In the genomic region with DNA sequence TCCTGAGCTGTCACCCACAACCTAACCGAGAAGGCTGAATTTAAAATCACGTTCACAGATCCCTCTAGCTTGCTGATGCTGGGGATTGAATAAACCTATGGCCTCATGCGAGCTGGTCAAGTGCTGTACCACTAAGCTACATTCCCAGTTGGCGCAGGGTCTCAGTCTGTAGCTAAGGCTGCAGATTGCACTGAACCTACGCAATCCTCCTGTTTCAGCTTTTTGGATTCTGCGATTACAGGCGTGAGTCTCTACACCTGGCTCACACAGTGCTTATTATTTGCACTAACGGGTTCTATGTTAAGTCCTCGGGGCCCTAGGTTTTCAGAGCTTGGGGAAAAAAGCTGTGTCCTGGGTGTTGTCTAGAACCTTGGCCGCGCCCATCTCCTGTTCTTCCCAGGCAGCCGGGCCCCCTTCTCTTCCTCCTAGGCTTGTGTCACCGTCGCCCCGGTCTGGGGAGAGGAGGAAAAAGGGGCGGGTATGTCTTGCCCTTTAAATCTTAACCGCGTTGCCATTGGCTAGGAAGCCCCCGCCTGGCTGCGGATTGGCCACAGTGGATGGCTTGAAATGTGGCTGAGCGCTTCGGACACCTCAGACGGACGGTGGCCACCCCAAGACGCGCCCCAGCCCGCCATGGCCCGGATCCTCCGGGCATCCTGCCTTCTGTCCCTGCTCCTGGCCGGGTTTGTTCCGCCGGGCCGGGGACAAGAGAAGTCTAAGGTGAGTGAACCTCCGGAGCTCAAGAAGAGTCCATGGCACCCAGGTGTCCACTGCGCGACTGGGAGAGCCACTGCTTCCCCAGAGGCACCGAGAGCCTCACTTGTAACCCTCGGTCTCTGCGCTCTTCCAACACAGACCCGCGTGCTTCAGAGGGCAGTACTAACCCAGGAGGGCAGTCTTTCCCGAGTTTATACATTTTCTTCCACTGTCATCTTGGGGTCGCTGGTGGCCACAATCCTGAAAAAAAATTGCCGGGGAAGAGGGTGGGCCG, we compare ENCODE assay signal across 8 mouse cellular contexts. TPM values are rescaled to one million over a fixed set of nuclear protein-coding genes. Genes with fewer than 3 reads are reported as not detected.
A peak's percentile ranks its signal among the peaks of the same experiment; 100 is the strongest.
DNase-seq lines count a peak whose midpoint lies in the region; ATAC-seq and TF ChIP-seq lines count a peak whose summit lies in the region.

A gene (plus strand): TSS at position 121 of the 991 bp plus-strand sequence.

- H3K9ac ChIP-seq in ES-Bruce4 (ENCODE audit: low read depth, poor library complexity, severe bottlenecking): peak within 1 kb of the TSS; percentile 61
- peak within 1 kb of the TSS; percentile 49 for H3K9ac ChIP-seq in forebrain, embryonic 11.5 days (ENCODE audit: low read length)
- peak within 1 kb of the TSS; percentile 69 for H3K9ac ChIP-seq in heart, embryonic 14.5 days (ENCODE audit: low read length)
- H3K9ac ChIP-seq in liver, embryonic 16.5 days (ENCODE audit: low read depth, low read length): peak within 1 kb of the TSS; percentile 33; the same call in 1 of the 2 replicates
- H3K9ac ChIP-seq in neural tube, embryonic 14.5 days (replicated peaks; ENCODE audit: low read depth, low read length): peak within 1 kb of the TSS; percentile 12

- no peaks in the 10 kb centered on the region for H3K4me1 ChIP-seq in ES-Bruce4 (ENCODE audit: control insufficient read depth, insufficient read depth, low read length)
- no peaks in the 10 kb centered on the region for H3K4me1 ChIP-seq in forebrain, embryonic 11.5 days (replicated peaks; ENCODE audit: control insufficient read depth, insufficient read depth, low read length)
- H3K4me1 ChIP-seq in heart, embryonic 14.5 days (ENCODE audit: control insufficient read depth in 2 of 2, insufficient read depth in 2 of 2, low read length in 2 of 2): peaks cover 28 to 43% of the 10 kb centered on the region in 2 experiments
- peaks cover 9% of the 10 kb centered on the region for H3K4me1 ChIP-seq in liver, embryonic 16.5 days (ENCODE audit: control insufficient read depth, low read depth, low read length)
- H3K4me1 ChIP-seq in neural tube, embryonic 14.5 days (ENCODE audit: control insufficient read depth, insufficient read depth, low read length): no peaks in the 10 kb centered on the region

- no peak within 1 kb of the TSS for H3K27ac ChIP-seq in ES-Bruce4 (ENCODE audit: insufficient read depth, low read length)
- H3K27ac ChIP-seq in forebrain, embryonic 11.5 days (ENCODE audit: low read depth, low read length): no peak within 1 kb of the TSS
- H3K27ac ChIP-seq in heart, embryonic 14.5 days (replicated peaks in 1 of 2; ENCODE audit: control insufficient read depth in 1 of 2, insufficient read depth in 1 of 2, low read depth in 2 of 2, low read length in 2 of 2): peak within 1 kb of the TSS; percentile 40 to 67
- H3K27ac ChIP-seq in liver, embryonic 16.5 days (ENCODE audit: low read length): no peak within 1 kb of the TSS
- no peak within 1 kb of the TSS for H3K27ac ChIP-seq in neural tube, embryonic 14.5 days (ENCODE audit: low read depth, low read length)

- H3K36me3 ChIP-seq in ES-Bruce4 (ENCODE audit: control insufficient read depth, insufficient read depth, low read length, poor library complexity, severe bottlenecking): no peaks in the 10 kb centered on the region
- H3K36me3 ChIP-seq in forebrain, embryonic 11.5 days (ENCODE audit: control insufficient read depth, insufficient read depth, low read length): no peaks in the 10 kb centered on the region
- H3K36me3 ChIP-seq in heart, embryonic 14.5 days (ENCODE audit: control insufficient read depth, insufficient read depth, low read length): peaks cover 8% of the 10 kb centered on the region; the same call in 1 of the 2 replicates
- H3K36me3 ChIP-seq in liver, embryonic 16.5 days (ENCODE audit: control insufficient read depth, insufficient read depth): no peaks in the 10 kb centered on the region
- no peaks in the 10 kb centered on the region for H3K36me3 ChIP-seq in neural tube, embryonic 14.5 days (ENCODE audit: control insufficient read depth, insufficient read depth, low read length)

- WGBS in forebrain, embryonic 11.5 days: 16% methylated on average over 44 of the region's 45 CpGs
- 11% methylated on average over 44 of the region's 45 CpGs for WGBS in heart, embryonic 14.5 days
- 15% methylated on average over 45 of the region's 45 CpGs for WGBS in liver, embryonic 16.5 days (ENCODE audit: insufficient replicate concordance)
- 14% methylated on average over 45 of the region's 45 CpGs for WGBS in neural tube, embryonic 14.5 days

- peak; percentile 83 for DNase-seq in brain, embryonic 14.5 days (ENCODE audit: low read depth)
- DNase-seq in forebrain, embryonic 11.5 days (ENCODE audit: low spot score): peak; percentile 83
- peak; percentile 86 for DNase-seq in kidney, postnatal 10 days

- TF ChIP-seq EP300 in ES-Bruce4 (IDR thresholded peaks at IDR 0.05; ENCODE audit: insufficient read depth, low read depth, low read length): no peak

- peak within 1 kb of the TSS; percentile 62 for H3K4me2 ChIP-seq in forebrain, embryonic 11.5 days (ENCODE audit: low read depth, low read length, severe bottlenecking)
- H3K4me2 ChIP-seq in heart, embryonic 14.5 days (ENCODE audit: low read length): peak within 1 kb of the TSS; percentile 70
- peak within 1 kb of the TSS; percentile 65 for H3K4me2 ChIP-seq in liver, embryonic 16.5 days (ENCODE audit: low read depth, low read length)
- peak within 1 kb of the TSS; percentile 72 for H3K4me2 ChIP-seq in neural tube, embryonic 14.5 days (ENCODE audit: low read depth, low read length)

- TF ChIP-seq POLR2A in ES-Bruce4 (IDR thresholded peaks at IDR 0.05; ENCODE audit: insufficient read depth, low read length): no peak
- no peak for TF ChIP-seq POLR2A in brain, embryonic 14.5 days (IDR thresholded peaks at IDR 0.05; ENCODE audit: borderline replicate concordance, extremely low read depth, insufficient read depth, insufficient read length, poor library complexity, severe bottlenecking)

- peak within 1 kb of the TSS; percentile 70 for H3K4me3 ChIP-seq in ES-Bruce4 (ENCODE audit: low read depth, low read length)
- H3K4me3 ChIP-seq in forebrain, embryonic 11.5 days (ENCODE audit: low read depth, low read length): peak within 1 kb of the TSS; percentile 40
- peak within 1 kb of the TSS; percentile 45 to 65 for H3K4me3 ChIP-seq in heart, embryonic 14.5 days (ENCODE audit: control insufficient read depth in 1 of 2, insufficient read depth in 1 of 2, low read depth in 1 of 2, low read length in 2 of 2)
- peak within 1 kb of the TSS; percentile 55 for H3K4me3 ChIP-seq in liver, embryonic 16.5 days (ENCODE audit: low read depth, low read length)
- peak within 1 kb of the TSS; percentile 35 for H3K4me3 ChIP-seq in neural tube, embryonic 14.5 days (ENCODE audit: low read depth, low read length)

- ATAC-seq in forebrain, embryonic 11.5 days (replicated peaks; ENCODE audit: low FRiP score): peak; percentile 92
- peak; percentile 77 for ATAC-seq in heart, embryonic 14.5 days (ENCODE audit: insufficient number of reproducible peaks, insufficient read depth, low FRiP score, low read depth)
- ATAC-seq in liver, embryonic 16.5 days (ENCODE audit: low read depth): peak; percentile 71
- peak; percentile 94 for ATAC-seq in neural tube, embryonic 14.5 days (ENCODE audit: low read depth)
- no peak for ATAC-seq in inflammation-experienced regulatory T-cells, adult 6 months

- H3K9me3 ChIP-seq in ES-Bruce4 (replicated peaks; ENCODE audit: control insufficient read depth, insufficient read depth, low read length, poor library complexity, severe bottlenecking): no peaks in the 10 kb centered on the region
- H3K9me3 ChIP-seq in forebrain, embryonic 11.5 days (ENCODE audit: control insufficient read depth, low read length): no peaks in the 10 kb centered on the region
- H3K9me3 ChIP-seq in heart, embryonic 14.5 days (ENCODE audit: control insufficient read depth, low read length): no peaks in the 10 kb centered on the region
- no peaks in the 10 kb centered on the region for H3K9me3 ChIP-seq in liver, embryonic 16.5 days (replicated peaks; ENCODE audit: control insufficient read depth, low read length)
- H3K9me3 ChIP-seq in neural tube, embryonic 14.5 days (ENCODE audit: control insufficient read depth, low read length): no peaks in the 10 kb centered on the region

- H3K27me3 ChIP-seq in ES-Bruce4 (ENCODE audit: control insufficient read depth, insufficient read depth, low read length, poor library complexity, severe bottlenecking): no peaks in the 10 kb centered on the region
- H3K27me3 ChIP-seq in forebrain, embryonic 11.5 days (ENCODE audit: control insufficient read depth, insufficient read depth, low read length): no peaks in the 10 kb centered on the region
- H3K27me3 ChIP-seq in heart, embryonic 14.5 days (ENCODE audit: control insufficient read depth, insufficient read depth, low read length): no peaks in the 10 kb centered on the region
- H3K27me3 ChIP-seq in liver, embryonic 16.5 days (ENCODE audit: control insufficient read depth, insufficient read depth, low read depth, low read length): peaks cover 6% of the 10 kb centered on the region
- H3K27me3 ChIP-seq in neural tube, embryonic 14.5 days (ENCODE audit: control insufficient read depth, insufficient read depth, low read length): no peaks in the 10 kb centered on the region

- TF ChIP-seq CTCF in ES-Bruce4 (IDR thresholded peaks at IDR 0.05; ENCODE audit: low read depth, low read length): no peak
- TF ChIP-seq CTCF in brain, embryonic 14.5 days (IDR thresholded peaks at IDR 0.05; ENCODE audit: borderline replicate concordance, extremely low read depth, insufficient read depth, insufficient read length): no peak

RNA-seq across cellular contexts. Expression of the gene that starts here (rescaled TPM):
- polyA plus RNA-seq in ES-Bruce4 (2011; ENCODE audit: insufficient read depth, insufficient read length, low read depth, missing spikeins): 50.8 and 52.4 TPM in 2 replicates
- 5.8 and 14.6 TPM in 2 replicates for polyA plus RNA-seq in brain, embryonic 14.5 days (2012; rRNA removed)
- 52.8 and 61.6 TPM in 2 replicates for polyA plus RNA-seq in forebrain, embryonic 11.5 days (2014; fragmentation: Nextera tagmentation; extraction: Ambion mirVana)
- 1,228 and 1,448 TPM in 2 replicates for polyA plus RNA-seq in heart, embryonic 14.5 days (2014; fragmentation: Nextera tagmentation; extraction: Ambion mirVana)
- 39.1 and 45.2 TPM in 2 replicates for polyA plus RNA-seq in liver, embryonic 16.5 days (2015; fragmentation: Nextera tagmentation; extraction: Ambion mirVana)
- polyA plus RNA-seq in neural tube, embryonic 14.5 days (2014; fragmentation: Nextera tagmentation; extraction: Ambion mirVana): 67.9 and 69.9 TPM in 2 replicates
- polyA plus RNA-seq in inflammation-experienced regulatory T-cells, adult 6 months (2017; shearing (Covaris generic)): 1 to 10 TPM in 1 of 3 experiments, under 1 TPM in 2; 0.67 to 1.6 (median 0.85) TPM

Comparison
In these comparisons a context has a peak if more than half of its experiments do, and no peak if none do; other contexts are left out.
1. RNA of the gene that starts here (polyA plus RNA-seq): 1,228 to 1,448 TPM in heart, embryonic 14.5 days; 67.9 to 69.9 TPM in neural tube, embryonic 14.5 days, 52.8 to 61.6 TPM in forebrain, embryonic 11.5 days, 50.8 to 52.4 TPM in ES-Bruce4, 39.1 to 45.2 TPM in liver, embryonic 16.5 days, 5.8 to 14.6 TPM in brain, embryonic 14.5 days and 0.67 to 1.6 TPM in inflammation-experienced regulatory T-cells, adult 6 months; every median in the first group is over 10 times any median in the second.
2. H3K27ac ChIP-seq: peak in heart, embryonic 14.5 days (2 of 2); none in ES-Bruce4 (single experiment), forebrain, embryonic 11.5 days (single experiment), liver, embryonic 16.5 days (single experiment) and neural tube, embryonic 14.5 days (single experiment).
3. H3K9ac ChIP-seq: peak in every context shown above with its lines; median percentile 69 in heart, embryonic 14.5 days; 61 in ES-Bruce4; 49 in forebrain, embryonic 11.5 days; 33 in liver, embryonic 16.5 days; 12 in neural tube, embryonic 14.5 days.
4. Peak in every context shown above with its lines, with median percentiles within 50 percentile points of each other: H3K4me3 ChIP-seq, DNase-seq and H3K4me2 ChIP-seq.